In genomic region chr2:125724086-125724430, GRCm38 (mm10) we compare ENCODE assay signal across 8 mouse cellular contexts. TPM values are rescaled to one million over a fixed set of nuclear protein-coding genes. Genes with fewer than 3 reads are reported as not detected.
DNase-seq lines count a peak whose midpoint lies in the region; ATAC-seq lines count a peak whose summit lies in the region.

Shc4 (minus strand) TSS chr2:125724148.

- no peaks in the 10 kb centered on the region for H3K36me3 ChIP-seq in neural tube, embryonic 11.5 days (ENCODE audit: control insufficient read depth, insufficient read depth, low read length)
- H3K36me3 ChIP-seq in forebrain, embryonic 11.5 days (ENCODE audit: control insufficient read depth, insufficient read depth, low read length), result no peaks in the 10 kb centered on the region
- no peaks in the 10 kb centered on the region for H3K36me3 ChIP-seq in intestine, embryonic 16.5 days (ENCODE audit: control insufficient read depth, insufficient read depth, low read length)
- H3K36me3 ChIP-seq in midbrain, embryonic 14.5 days (ENCODE audit: control insufficient read depth, insufficient read depth, low read length), result no peaks in the 10 kb centered on the region

- peak within 1 kb of the TSS; percentile 51 for H3K4me3 ChIP-seq in neural tube, embryonic 11.5 days (ENCODE audit: low read depth, low read length)
- peak within 1 kb of the TSS; percentile 46 for H3K4me3 ChIP-seq in forebrain, embryonic 11.5 days (ENCODE audit: low read depth, low read length)
- peak within 1 kb of the TSS; percentile 55 for H3K4me3 ChIP-seq in intestine, embryonic 16.5 days (ENCODE audit: low read length)
- H3K4me3 ChIP-seq in midbrain, embryonic 14.5 days (replicated peaks; ENCODE audit: low read depth, low read length), result peak within 1 kb of the TSS; percentile 46

- H3K27me3 ChIP-seq in neural tube, embryonic 11.5 days (ENCODE audit: control insufficient read depth, insufficient read depth, low read length), result peaks cover 21% of the 10 kb centered on the region
- peaks cover 24% of the 10 kb centered on the region for H3K27me3 ChIP-seq in forebrain, embryonic 11.5 days (ENCODE audit: control insufficient read depth, insufficient read depth, low read length)
- H3K27me3 ChIP-seq in intestine, embryonic 16.5 days (replicated peaks; ENCODE audit: control insufficient read depth, insufficient read depth, low read length), result peaks cover 15% of the 10 kb centered on the region
- H3K27me3 ChIP-seq in midbrain, embryonic 14.5 days (ENCODE audit: control insufficient read depth, insufficient read depth, low read length), result peaks cover 6% of the 10 kb centered on the region

- no peak for DNase-seq in neural tube, embryonic 11.5 days (ENCODE audit: low spot score)
- no peak for DNase-seq in neural tube, embryonic 10.5 days (ENCODE audit: extremely low spot score, low spot score)
- peak; percentile 48 to 66 for DNase-seq in adrenal gland, postnatal 36 days
- DNase-seq in forebrain, embryonic 11.5 days (ENCODE audit: low spot score), result peak; percentile 89
- peak; percentile 88 for DNase-seq in midbrain, embryonic 14.5 days
- no peak for DNase-seq in layer of hippocampus, postnatal 25 days (ENCODE audit: extremely low spot score in 1 of 2, low spot score in 1 of 2)
- DNase-seq in frontal cortex, postnatal 14 days (ENCODE audit: low spot score in 2 of 2), result no peak

- peak within 1 kb of the TSS; percentile 64 for H3K9ac ChIP-seq in neural tube, embryonic 11.5 days (ENCODE audit: low read length)
- H3K9ac ChIP-seq in forebrain, embryonic 11.5 days (ENCODE audit: low read length), result peak within 1 kb of the TSS; percentile 66
- peak within 1 kb of the TSS; percentile 70 for H3K9ac ChIP-seq in intestine, embryonic 16.5 days (ENCODE audit: low read depth, low read length)
- H3K9ac ChIP-seq in midbrain, embryonic 14.5 days (replicated peaks; ENCODE audit: low read length), result peak within 1 kb of the TSS; percentile 68

- 0% methylated on average over 15 of the region's 15 CpGs for WGBS in neural tube, embryonic 11.5 days
- WGBS in forebrain, embryonic 11.5 days, result under 1% methylated on average over 15 of the region's 15 CpGs
- under 1% methylated on average over 15 of the region's 15 CpGs for WGBS in intestine, embryonic 16.5 days
- under 1% methylated on average over 15 of the region's 15 CpGs for WGBS in midbrain, embryonic 14.5 days

- H3K4me2 ChIP-seq in neural tube, embryonic 11.5 days (ENCODE audit: low read depth), result peak within 1 kb of the TSS; percentile 99
- peak within 1 kb of the TSS; percentile 99 for H3K4me2 ChIP-seq in forebrain, embryonic 11.5 days (ENCODE audit: low read depth, low read length, severe bottlenecking)
- H3K4me2 ChIP-seq in intestine, embryonic 16.5 days (ENCODE audit: low read depth, low read length), result peak within 1 kb of the TSS; percentile 98
- H3K4me2 ChIP-seq in midbrain, embryonic 14.5 days (ENCODE audit: low read length), result peak within 1 kb of the TSS; percentile 99

- peak within 1 kb of the TSS; percentile 50; the same call in 1 of the 2 replicates for H3K27ac ChIP-seq in neural tube, embryonic 11.5 days (ENCODE audit: low read depth, low read length)
- 0 out of 2 replicates have a peak within 1 kb of the TSS, but pooled peaks have one; percentile 18 for H3K27ac ChIP-seq in forebrain, embryonic 11.5 days (ENCODE audit: low read depth, low read length)
- H3K27ac ChIP-seq in intestine, embryonic 16.5 days (ENCODE audit: low read length), result no peak within 1 kb of the TSS
- peak within 1 kb of the TSS; percentile 68 for H3K27ac ChIP-seq in midbrain, embryonic 14.5 days (replicated peaks; ENCODE audit: low read depth, low read length)

- ATAC-seq in neural tube, embryonic 11.5 days (ENCODE audit: insufficient read depth, low FRiP score, low TSS enrichment), result peak; percentile 86
- ATAC-seq in forebrain, embryonic 11.5 days (replicated peaks; ENCODE audit: low FRiP score), result peak; percentile 90
- ATAC-seq in intestine, embryonic 16.5 days, result peak; percentile 86
- peak; percentile 86 for ATAC-seq in midbrain, embryonic 14.5 days (ENCODE audit: low FRiP score, low TSS enrichment)

- peaks cover 11% of the 10 kb centered on the region; the same call in 1 of the 2 replicates for H3K4me1 ChIP-seq in neural tube, embryonic 11.5 days (ENCODE audit: control insufficient read depth, insufficient read depth, low read length)
- peaks cover 5% of the 10 kb centered on the region; the same call in 1 of the 2 replicates for H3K4me1 ChIP-seq in forebrain, embryonic 11.5 days (replicated peaks; ENCODE audit: control insufficient read depth, insufficient read depth, low read length)
- H3K4me1 ChIP-seq in intestine, embryonic 16.5 days (ENCODE audit: control insufficient read depth, insufficient read depth, low read length), result peaks cover 11% of the 10 kb centered on the region; the same call in 1 of the 2 replicates
- H3K4me1 ChIP-seq in midbrain, embryonic 14.5 days (ENCODE audit: control insufficient read depth, insufficient read depth, low read length), result peaks cover 19% of the 10 kb centered on the region

- no peaks in the 10 kb centered on the region for H3K9me3 ChIP-seq in neural tube, embryonic 11.5 days (ENCODE audit: control insufficient read depth, low read length)
- no peaks in the 10 kb centered on the region for H3K9me3 ChIP-seq in forebrain, embryonic 11.5 days (ENCODE audit: control insufficient read depth, low read length)
- no peaks in the 10 kb centered on the region for H3K9me3 ChIP-seq in intestine, embryonic 16.5 days (ENCODE audit: control insufficient read depth, low read length)
- no peaks in the 10 kb centered on the region for H3K9me3 ChIP-seq in midbrain, embryonic 14.5 days (ENCODE audit: control insufficient read depth, low read length)

RNA-seq across cellular contexts. Expression of gene Shc4, which starts in this region (rescaled TPM):
- 1.7 and 2.1 TPM in 2 replicates for polyA plus RNA-seq in neural tube, embryonic 11.5 days (2014; fragmentation: Nextera tagmentation; extraction: Ambion mirVana)
- 1 to 10 TPM; 3.2 to 3.4 TPM for total RNA-seq in adrenal gland, postnatal 36 days (2021)
- 1.3 TPM in 2 replicates for polyA plus RNA-seq in forebrain, embryonic 11.5 days (2014; fragmentation: Nextera tagmentation; extraction: Ambion mirVana)
- 1.7 and 1.8 TPM in 2 replicates for polyA plus RNA-seq in intestine, embryonic 16.5 days (2015; fragmentation: Nextera tagmentation; extraction: Ambion mirVana)
- 2.0 and 2.2 TPM in 2 replicates for polyA plus RNA-seq in midbrain, embryonic 14.5 days (2014; fragmentation: Nextera tagmentation; extraction: Ambion mirVana)
- total RNA-seq in layer of hippocampus, postnatal 25 days (2021), result 1 to 10 TPM; 4.3 to 4.5 TPM

Comparison
In these comparisons a context has a peak if more than half of its experiments do, and no peak if none do; other contexts are left out.
1. DNase-seq: peak in adrenal gland, postnatal 36 days (2 of 2), forebrain, embryonic 11.5 days (single experiment) and midbrain, embryonic 14.5 days (single experiment); none in neural tube, embryonic 11.5 days (single experiment), neural tube, embryonic 10.5 days (single experiment), layer of hippocampus, postnatal 25 days (0 of 2) and frontal cortex, postnatal 14 days (0 of 2).
2. Peak in every context shown above with its lines, with median percentiles within 50 percentile points of each other: ATAC-seq, H3K4me2 ChIP-seq, H3K4me3 ChIP-seq and H3K9ac ChIP-seq.